Mouse (Mus musculus): ENCODE measurements around the gene Fam204a.
A peak's percentile ranks its signal among the peaks of the same experiment; 100 is the strongest.

Fam204a gene

DNA sequence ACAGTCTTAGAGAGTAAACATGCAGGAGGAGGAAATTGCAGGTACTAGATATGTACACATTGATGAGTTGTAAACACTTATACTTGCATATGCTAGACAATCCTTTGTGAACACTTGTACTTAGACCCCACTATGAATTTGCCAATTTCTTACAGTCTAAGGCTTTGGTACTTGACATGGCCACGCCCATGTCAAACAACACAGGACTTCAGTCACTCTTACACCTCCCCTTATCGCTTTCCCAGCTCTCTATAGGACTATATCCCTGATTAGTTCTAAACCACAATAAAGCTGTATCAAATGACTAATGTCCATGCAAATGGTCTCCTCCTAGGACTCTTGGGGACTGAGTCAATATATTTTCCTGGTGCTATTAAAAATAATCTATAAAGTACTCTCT is 5.0 kb upstream of the Fam204a start:
- TF ChIP-seq NANOG (IDR thresholded peaks at IDR 0.05; ENCODE audit: borderline replicate concordance, low read length): no peak
- TF ChIP-seq POU5F1 (IDR thresholded peaks at IDR 0.05; ENCODE audit: borderline replicate concordance, low read length): no peak
- no peak for TF ChIP-seq CTCF (conservative IDR thresholded peaks at IDR 0.05; ENCODE audit: low read length)
- H3K36me3 ChIP-seq (ENCODE audit: insufficient read depth, low read length): no peaks in the 10 kb centered on the region
- H3K9me3 ChIP-seq (ENCODE audit: low read length): no peaks in the 10 kb centered on the region
- no peaks in the 10 kb centered on the region for H3K27me3 ChIP-seq (ENCODE audit: insufficient read depth, low read length)
- H3K4me1 ChIP-seq (replicated peaks; ENCODE audit: low read depth, low read length): peaks cover 4% of the 10 kb centered on the region; the same call in 1 of the 2 replicates
- H3K4me3 ChIP-seq (replicated peaks; ENCODE audit: low read length): no peak overlapping the region

DNA sequence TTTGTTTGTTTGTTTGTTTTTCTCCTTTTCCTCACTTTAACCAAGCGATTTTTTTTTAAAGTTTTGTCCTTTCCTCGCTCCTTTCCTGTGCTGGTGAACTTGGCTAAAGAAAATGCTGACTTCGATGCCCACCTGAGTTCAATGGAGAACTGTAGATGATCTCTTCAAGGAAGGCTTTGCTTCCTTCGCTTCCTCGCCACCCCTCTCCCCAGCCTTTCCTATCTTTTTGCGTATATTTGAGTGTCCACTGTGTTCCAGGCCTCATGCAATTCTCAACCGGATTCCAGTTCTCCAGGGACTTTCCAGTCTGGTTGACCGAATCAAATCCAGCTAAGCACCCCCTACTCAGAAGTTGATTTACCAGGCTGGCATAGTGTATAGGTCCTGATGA is 339 bp upstream of the Fam204a start:
- Histone ChIP-seq H3K36me3 (ENCODE audit: insufficient read depth, low read length) (peaks cover 10% of the 10 kb centered on the region), H3K9me3 (ENCODE audit: low read length) (no peaks in the 10 kb centered on the region), H3K27me3 (ENCODE audit: insufficient read depth, low read length) (no peaks in the 10 kb centered on the region), H3K4me1 (replicated peaks; ENCODE audit: low read depth, low read length) (peaks cover 11% of the 10 kb centered on the region), H3K4me3 (replicated peaks; ENCODE audit: low read length) (peak overlapping the region; percentile 94)
- TF ChIP-seq NANOG (IDR thresholded peaks at IDR 0.05; ENCODE audit: borderline replicate concordance, low read length) (no peak), POU5F1 (IDR thresholded peaks at IDR 0.05; ENCODE audit: borderline replicate concordance, low read length) (no peak), CTCF (conservative IDR thresholded peaks at IDR 0.05; ENCODE audit: low read length) (no peak)

DNA sequence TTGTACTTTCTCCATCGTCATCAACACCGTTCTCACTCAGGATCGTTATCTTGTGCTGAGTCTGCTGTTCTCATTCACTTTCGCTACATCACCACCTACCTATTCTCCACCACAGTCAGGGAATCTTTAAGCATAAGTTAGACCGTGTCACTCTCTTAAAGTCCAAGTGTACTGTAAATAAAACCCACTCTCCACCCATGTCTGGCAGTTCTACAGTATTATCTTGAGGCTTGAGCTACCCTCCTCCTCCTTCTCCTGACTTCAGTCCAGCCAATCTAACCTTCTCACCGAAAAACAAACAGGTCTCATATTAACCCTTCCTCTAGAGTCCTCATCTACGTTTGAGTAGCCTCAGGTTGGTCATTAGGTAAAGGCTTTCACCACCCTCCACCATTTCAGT is 7.1 kb downstream of the Fam204a start:
- H3K9me3 ChIP-seq (ENCODE audit: low read length): no peaks in the 10 kb centered on the region
- H3K4me1 ChIP-seq (replicated peaks; ENCODE audit: low read depth, low read length): no peaks in the 10 kb centered on the region

DNA sequence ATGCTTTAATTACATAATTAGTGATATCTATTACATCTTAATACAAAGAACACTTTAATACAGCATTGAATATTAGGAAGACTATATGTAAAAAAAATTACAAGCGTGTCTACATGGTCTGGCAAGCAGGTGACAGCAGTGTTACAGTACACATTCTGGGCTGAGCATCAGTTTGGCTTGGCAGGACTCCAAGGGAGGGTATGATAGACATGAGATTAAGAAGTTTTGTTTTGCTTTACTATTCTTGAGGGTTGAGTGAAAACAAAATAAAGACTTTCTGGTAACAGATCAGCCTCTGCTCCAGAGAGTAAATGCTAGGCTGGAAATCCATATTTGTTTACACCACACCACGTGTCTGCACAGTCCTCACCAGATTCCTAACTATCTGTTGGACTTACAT is 8.5 kb downstream of the Fam204a start:
- TF ChIP-seq POU5F1 (IDR thresholded peaks at IDR 0.05; ENCODE audit: borderline replicate concordance, low read length) (no peak), CTCF (conservative IDR thresholded peaks at IDR 0.05; ENCODE audit: low read length) (no peak), NANOG (IDR thresholded peaks at IDR 0.05; ENCODE audit: borderline replicate concordance, low read length) (no peak)
- Histone ChIP-seq H3K4me1 (replicated peaks; ENCODE audit: low read depth, low read length) (no peaks in the 10 kb centered on the region), H3K4me3 (replicated peaks; ENCODE audit: low read length) (no peak overlapping the region), H3K9me3 (ENCODE audit: low read length) (no peaks in the 10 kb centered on the region), H3K27me3 (ENCODE audit: insufficient read depth, low read length) (no peaks in the 10 kb centered on the region), H3K36me3 (ENCODE audit: insufficient read depth, low read length) (peaks cover 32% of the 10 kb centered on the region)

More for the DNA sequence above, 7.1 kb downstream of the Fam204a start:
- H3K27me3 ChIP-seq (ENCODE audit: insufficient read depth, low read length): no peaks in the 10 kb centered on the region
- no peak for TF ChIP-seq POU5F1 (IDR thresholded peaks at IDR 0.05; ENCODE audit: borderline replicate concordance, low read length)
- no peak for TF ChIP-seq NANOG (IDR thresholded peaks at IDR 0.05; ENCODE audit: borderline replicate concordance, low read length)
- TF ChIP-seq CTCF (conservative IDR thresholded peaks at IDR 0.05; ENCODE audit: low read length): no peak
- H3K36me3 ChIP-seq (ENCODE audit: insufficient read depth, low read length): peaks cover 27% of the 10 kb centered on the region
- H3K4me3 ChIP-seq (replicated peaks; ENCODE audit: low read length): no peak overlapping the region

DNA sequence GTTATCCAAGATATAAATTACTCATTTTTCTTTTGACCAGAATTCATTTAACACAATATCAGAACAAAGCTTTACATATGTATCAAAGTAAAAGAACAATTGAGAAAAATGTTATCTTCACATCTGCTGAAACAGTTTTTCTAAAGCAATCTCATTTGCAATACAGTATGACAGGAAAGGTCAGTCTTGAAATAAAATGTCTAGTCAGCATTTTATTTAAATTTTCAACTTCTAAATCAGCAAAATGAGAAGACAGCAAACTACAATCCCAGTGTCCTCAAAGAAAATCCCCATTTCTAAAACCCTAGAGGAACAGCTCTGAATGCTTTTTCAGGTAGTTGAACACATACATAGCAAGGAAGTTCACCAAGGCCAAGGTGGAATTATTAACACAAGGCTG is 18.3 kb downstream of the Fam204a start:
- Histone ChIP-seq H3K4me3 (replicated peaks; ENCODE audit: low read length) (no peak overlapping the region), H3K9me3 (ENCODE audit: low read length) (no peaks in the 10 kb centered on the region), H3K36me3 (ENCODE audit: insufficient read depth, low read length) (peaks cover 41% of the 10 kb centered on the region), H3K4me1 (replicated peaks; ENCODE audit: low read depth, low read length) (no peaks in the 10 kb centered on the region), H3K27me3 (ENCODE audit: insufficient read depth, low read length) (no peaks in the 10 kb centered on the region)
- TF ChIP-seq CTCF (conservative IDR thresholded peaks at IDR 0.05; ENCODE audit: low read length): no peak
- no peak for TF ChIP-seq POU5F1 (IDR thresholded peaks at IDR 0.05; ENCODE audit: borderline replicate concordance, low read length)
- TF ChIP-seq NANOG (IDR thresholded peaks at IDR 0.05; ENCODE audit: borderline replicate concordance, low read length): no peak

DNA sequence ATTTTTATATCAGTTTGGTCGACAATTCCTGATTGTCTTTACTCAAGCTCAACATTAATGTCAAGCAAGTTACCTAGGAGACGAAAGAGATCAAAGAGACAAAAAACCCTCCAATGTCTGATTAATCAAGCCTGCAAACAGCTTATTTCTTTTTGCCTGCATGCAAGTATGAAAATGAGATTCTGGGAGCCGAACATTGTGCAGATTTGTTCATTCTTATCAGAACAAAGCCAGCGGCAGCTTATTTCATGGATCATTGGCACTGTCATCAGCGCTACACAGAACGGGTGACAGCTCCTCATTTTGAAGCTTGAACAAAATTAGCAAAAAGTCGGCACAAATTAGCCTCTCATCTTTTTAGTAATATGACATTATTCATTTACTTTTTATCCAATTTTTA is 22.3 kb downstream of the Fam204a start:
- TF ChIP-seq CTCF (conservative IDR thresholded peaks at IDR 0.05; ENCODE audit: low read length): no peak
- TF ChIP-seq POU5F1 (IDR thresholded peaks at IDR 0.05; ENCODE audit: borderline replicate concordance, low read length): no peak
- TF ChIP-seq NANOG (IDR thresholded peaks at IDR 0.05; ENCODE audit: borderline replicate concordance, low read length): no peak
- peaks cover 18% of the 10 kb centered on the region; the same call in 1 of the 2 replicates for H3K36me3 ChIP-seq (ENCODE audit: insufficient read depth, low read length)
- no peaks in the 10 kb centered on the region for H3K4me1 ChIP-seq (replicated peaks; ENCODE audit: low read depth, low read length)
- H3K9me3 ChIP-seq (ENCODE audit: low read length): no peaks in the 10 kb centered on the region
- H3K4me3 ChIP-seq (replicated peaks; ENCODE audit: low read length): no peak overlapping the region
- no peaks in the 10 kb centered on the region for H3K27me3 ChIP-seq (ENCODE audit: insufficient read depth, low read length)

DNA sequence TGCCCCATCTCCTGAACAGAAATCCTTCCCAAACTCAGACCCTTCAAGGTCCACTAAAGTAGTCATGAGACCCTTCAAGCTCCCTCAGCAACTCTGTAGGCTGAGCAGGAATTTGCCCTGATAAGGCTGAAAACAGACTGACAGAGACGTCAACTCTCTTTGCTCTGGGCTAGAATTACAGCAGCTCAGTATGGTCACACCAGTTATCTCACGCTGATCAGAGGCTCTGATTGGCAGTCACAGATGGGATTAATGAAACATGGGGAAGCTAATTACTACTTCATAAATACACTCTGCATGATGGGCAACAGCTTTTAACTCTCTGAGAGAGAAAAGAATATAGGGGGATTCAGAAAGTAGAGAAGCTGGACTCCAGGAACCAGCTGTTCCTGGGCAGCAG is 26.2 kb downstream of the Fam204a start:
- no peaks in the 10 kb centered on the region for H3K4me1 ChIP-seq (replicated peaks; ENCODE audit: low read depth, low read length)
- TF ChIP-seq NANOG (IDR thresholded peaks at IDR 0.05; ENCODE audit: borderline replicate concordance, low read length) (no peak), CTCF (conservative IDR thresholded peaks at IDR 0.05; ENCODE audit: low read length) (no peak), POU5F1 (IDR thresholded peaks at IDR 0.05; ENCODE audit: borderline replicate concordance, low read length) (no peak)
- no peaks in the 10 kb centered on the region for H3K27me3 ChIP-seq (ENCODE audit: insufficient read depth, low read length)
- peaks cover 9% of the 10 kb centered on the region; the same call in 1 of the 2 replicates for H3K36me3 ChIP-seq (ENCODE audit: insufficient read depth, low read length)
- H3K9me3 ChIP-seq (ENCODE audit: low read length): no peaks in the 10 kb centered on the region
- H3K4me3 ChIP-seq (replicated peaks; ENCODE audit: low read length): no peak overlapping the region

DNA sequence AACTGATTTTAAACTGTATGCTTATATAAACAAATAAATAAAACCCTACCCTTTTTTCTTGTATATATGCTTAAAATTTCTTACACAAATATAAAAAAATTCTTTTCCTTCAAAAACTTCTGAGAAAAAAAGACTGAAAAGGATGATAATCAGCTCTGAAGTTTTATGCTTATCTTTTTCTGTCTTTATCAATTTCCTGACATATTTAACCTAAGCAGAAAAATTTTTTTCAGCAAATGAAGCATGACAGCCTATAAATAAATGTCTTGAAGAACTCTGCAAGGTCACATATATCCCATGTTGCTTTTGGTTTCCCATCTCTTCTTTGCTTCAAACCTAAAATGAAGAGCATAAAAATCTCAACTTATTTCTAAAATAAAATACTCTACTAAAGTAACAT is 27.3 kb downstream of the Fam204a start:
- Histone ChIP-seq H3K4me1 (replicated peaks; ENCODE audit: low read depth, low read length) (no peaks in the 10 kb centered on the region), H3K9me3 (ENCODE audit: low read length) (no peaks in the 10 kb centered on the region), H3K27me3 (ENCODE audit: insufficient read depth, low read length) (no peaks in the 10 kb centered on the region), H3K4me3 (replicated peaks; ENCODE audit: low read length) (no peak overlapping the region), H3K36me3 (ENCODE audit: insufficient read depth, low read length) (peaks cover 16% of the 10 kb centered on the region)
- TF ChIP-seq NANOG (IDR thresholded peaks at IDR 0.05; ENCODE audit: borderline replicate concordance, low read length) (no peak), POU5F1 (IDR thresholded peaks at IDR 0.05; ENCODE audit: borderline replicate concordance, low read length) (no peak), CTCF (conservative IDR thresholded peaks at IDR 0.05; ENCODE audit: low read length) (no peak)

DNA sequence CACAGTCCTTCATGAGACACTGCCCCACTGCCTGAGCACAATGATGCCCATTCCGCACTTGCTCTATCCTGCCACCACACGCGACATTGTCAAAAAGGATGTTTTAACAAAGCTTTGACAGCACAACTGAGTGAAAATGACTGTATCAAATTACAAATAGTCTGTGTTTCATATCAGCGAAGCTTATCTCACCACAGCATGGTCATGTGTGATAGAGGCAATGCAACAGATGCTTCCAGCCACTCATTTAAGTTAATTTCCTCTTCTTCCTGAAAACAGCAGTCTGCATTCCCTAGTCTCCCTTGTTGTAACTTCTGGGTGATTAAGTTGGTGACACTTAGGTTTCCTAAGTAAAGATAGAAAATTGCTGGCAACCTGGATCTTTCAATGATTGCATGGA is 33.7 kb downstream of the Fam204a start:
- no peak for TF ChIP-seq CTCF (conservative IDR thresholded peaks at IDR 0.05; ENCODE audit: low read length)
- no peak for TF ChIP-seq NANOG (IDR thresholded peaks at IDR 0.05; ENCODE audit: borderline replicate concordance, low read length)
- TF ChIP-seq POU5F1 (IDR thresholded peaks at IDR 0.05; ENCODE audit: borderline replicate concordance, low read length): no peak
- Histone ChIP-seq H3K4me1 (replicated peaks; ENCODE audit: low read depth, low read length) (peaks cover 22% of the 10 kb centered on the region), H3K9me3 (ENCODE audit: low read length) (no peaks in the 10 kb centered on the region), H3K36me3 (ENCODE audit: insufficient read depth, low read length) (peaks cover 17% of the 10 kb centered on the region), H3K4me3 (replicated peaks; ENCODE audit: low read length) (no peak overlapping the region), H3K27me3 (ENCODE audit: insufficient read depth, low read length) (no peaks in the 10 kb centered on the region)
